30 mouse cellular contexts compared by ENCODE assay signal in the genomic region with DNA sequence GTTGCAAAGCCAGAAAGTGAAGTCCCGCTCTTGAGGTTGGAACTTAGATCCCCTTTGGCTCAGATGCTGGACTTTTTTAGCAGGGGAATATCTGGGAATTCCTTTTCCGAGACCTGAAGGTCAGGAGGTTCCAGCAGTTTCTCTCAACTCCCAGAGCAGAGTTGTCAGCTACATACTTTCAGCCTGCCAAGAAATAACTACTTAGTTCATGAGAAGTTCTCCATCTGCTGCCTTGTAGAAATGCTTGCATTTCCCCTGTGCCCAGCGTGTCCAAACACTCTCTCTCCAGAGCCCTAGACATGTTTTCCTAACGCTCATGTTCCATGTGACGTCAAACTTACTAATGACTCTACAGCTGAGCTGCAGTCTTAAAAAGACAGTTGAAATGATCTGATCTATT. TPM values are rescaled to one million over a fixed set of nuclear protein-coding genes. Genes with fewer than 3 reads are reported as not detected.
DNase-seq lines count a peak whose midpoint lies in the region; ATAC-seq and TF ChIP-seq lines count a peak whose summit lies in the region.
"Had no signal": no experiment of that assay in that cellular context is flagged by ENCODE, and none has a peak within 500 bp of the region (broad histone marks: within the 10 kb centered on the region; RNA-seq: fewer than 3 reads in every experiment).

No protein-coding gene starts in this region.

- WGBS in kidney, postnatal 0 days: 60% methylated on average over 5 of the region's 5 CpGs
- 41% methylated on average over 5 of the region's 5 CpGs for WGBS in stomach, postnatal 0 days

- peak; percentile 93 for DNase-seq in heart, adult 11 months
- DNase-seq in heart, postnatal 36 days: no peak
- DNase-seq in kidney, postnatal 0 days (ENCODE audit: low spot score): peak; percentile 77
- no peak for DNase-seq in kidney, postnatal 36 days
- peak; percentile 68 for DNase-seq in skeletal muscle tissue, adult 2 months (ENCODE audit: low read depth, low spot score)
- DNase-seq in stomach, postnatal 0 days (ENCODE audit: low spot score): no peak
- DNase-seq: adrenal gland, postnatal 14 days; cerebellum, adult 9-10 months; kidney, adult 11 months; layer of hippocampus, adult 9-11 months; liver, embryonic 13.5 days; lung, adult 2 months; spleen, adult 18-20 months; thymus, postnatal 25 days had no signal

- no peaks in the 10 kb centered on the region for H3K9me3 ChIP-seq in kidney, postnatal 0 days (replicated peaks; ENCODE audit: low read length)
- H3K9me3 ChIP-seq in stomach, postnatal 0 days (ENCODE audit: control insufficient read depth, low read length): no peaks in the 10 kb centered on the region
- H3K9me3 ChIP-seq: forebrain, embryonic 10.5 days; hindbrain, embryonic 13.5 days; liver, embryonic 13.5 days; megakaryocyte, embryonic 14.5 days; midbrain, embryonic 13.5 days had no signal

- H3K27ac ChIP-seq in kidney, postnatal 0 days: no peak overlapping the region
- 0 out of 2 replicates have a peak overlapping the region, but pooled peaks have one; percentile 9 for H3K27ac ChIP-seq in stomach, postnatal 0 days (replicated peaks)
- H3K27ac ChIP-seq: forebrain, embryonic 10.5 days; hindbrain, embryonic 13.5 days; liver, embryonic 13.5 days; midbrain, embryonic 13.5 days had no signal

- H3K4me3 ChIP-seq in kidney, postnatal 0 days (replicated peaks; ENCODE audit: low read depth, low read length): no peak overlapping the region
- H3K4me3 ChIP-seq in stomach, postnatal 0 days (ENCODE audit: low read depth, low read length): no peak overlapping the region
- H3K4me3 ChIP-seq: forebrain, embryonic 10.5 days; hindbrain, embryonic 13.5 days; liver, embryonic 13.5 days; megakaryocyte, embryonic 14.5 days; midbrain, embryonic 13.5 days had no signal

- H3K4me2 ChIP-seq in kidney, postnatal 0 days (ENCODE audit: low read length): no peak overlapping the region
- no peak overlapping the region for H3K4me2 ChIP-seq in stomach, postnatal 0 days (replicated peaks; ENCODE audit: low read depth)
- H3K4me2 ChIP-seq: hindbrain, embryonic 13.5 days; liver, embryonic 13.5 days; midbrain, embryonic 13.5 days had no signal

- no peak for TF ChIP-seq CTCF in kidney, postnatal 0 days (IDR thresholded peaks at IDR 0.05; ENCODE audit: low read depth)
- TF ChIP-seq CTCF in stomach, postnatal 0 days (IDR thresholded peaks at IDR 0.05; ENCODE audit: low read depth): no peak

- intact Hi-C loops in heart, postnatal 36 days (cut with DNase I): no loop called here

- no peak overlapping the region for H3K9ac ChIP-seq in kidney, postnatal 0 days (ENCODE audit: low read depth, low read length)
- H3K9ac ChIP-seq in stomach, postnatal 0 days (ENCODE audit: low read length): no peak overlapping the region
- H3K9ac ChIP-seq: hindbrain, embryonic 13.5 days; liver, embryonic 13.5 days; midbrain, embryonic 13.5 days had no signal

- no peaks in the 10 kb centered on the region for H3K27me3 ChIP-seq in kidney, postnatal 0 days (ENCODE audit: insufficient read depth, low read length)
- no peaks in the 10 kb centered on the region for H3K27me3 ChIP-seq in stomach, postnatal 0 days (ENCODE audit: control insufficient read depth, insufficient read depth, low read length)
- H3K27me3 ChIP-seq: liver, embryonic 13.5 days; midbrain, embryonic 13.5 days had no signal

- no peaks in the 10 kb centered on the region for H3K4me1 ChIP-seq in kidney, postnatal 0 days (replicated peaks; ENCODE audit: insufficient read depth, low read length)
- no peaks in the 10 kb centered on the region for H3K4me1 ChIP-seq in stomach, postnatal 0 days (replicated peaks; ENCODE audit: control insufficient read depth, insufficient read depth)
- H3K4me1 ChIP-seq: forebrain, embryonic 10.5 days; hindbrain, embryonic 13.5 days; liver, embryonic 13.5 days; midbrain, embryonic 13.5 days had no signal

- no peak for TF ChIP-seq EP300 in stomach, postnatal 0 days (optimal IDR thresholded peaks at IDR 0.05)

- no peaks in the 10 kb centered on the region for H3K36me3 ChIP-seq in kidney, postnatal 0 days (ENCODE audit: insufficient read depth, low read length)
- no peaks in the 10 kb centered on the region for H3K36me3 ChIP-seq in stomach, postnatal 0 days (ENCODE audit: control insufficient read depth, insufficient read depth, low read length)
- H3K36me3 ChIP-seq: forebrain, embryonic 10.5 days; hindbrain, embryonic 13.5 days; liver, embryonic 13.5 days; midbrain, embryonic 13.5 days had no signal

- ATAC-seq in kidney, postnatal 0 days (replicated peaks; ENCODE audit: low FRiP score, low read depth): no peak
- no peak for ATAC-seq in stomach, postnatal 0 days (ENCODE audit: low FRiP score, low TSS enrichment)
- ATAC-seq in erythroid progenitor cell, adult 5-6 weeks (replicated peaks; ENCODE audit: low FRiP score, poor library complexity, severe bottlenecking): no peak
- ATAC-seq: forebrain, embryonic 16.5 days; midbrain, embryonic 13.5 days had no signal

RNA-seq across cellular contexts. Expression of gene Gm17581, which starts 0.6 kb away (rescaled TPM):
- total RNA-seq in heart, postnatal 36 days (2021): not detected
- not detected in 2 replicates for polyA plus RNA-seq in kidney, postnatal 0 days (2015; fragmentation: Nextera tagmentation; extraction: Ambion mirVana)
- polyA plus RNA-seq in stomach, postnatal 0 days (2015; fragmentation: Nextera tagmentation; extraction: Ambion mirVana): not detected in 2 replicates
- not detected in 2 replicates for total RNA-seq in erythroid progenitor cell, adult 5-6 weeks (2015; ENCODE audit: low replicate concordance)
- total RNA-seq in erythroid progenitor cell, adult 5-6 weeks (2017; ENCODE audit: low replicate concordance): not detected in 2 replicates
- total RNA-seq: adrenal gland, postnatal 14 days; granulocyte monocyte progenitor cell, adult 5-6 weeks; left cerebral cortex, adult 18-20 months; left cerebral cortex, postnatal 25 days; MEL; monocyte, adult 5-6 weeks; neutrophil, adult 5-6 weeks had no signal
- polyA plus RNA-seq: C2C12; forebrain, embryonic 10.5 days; forebrain, embryonic 16.5 days; heart, embryonic 16.5 days; hindbrain, embryonic 13.5 days; large intestine, adult 2 months; limb, embryonic 14.5 days; liver, embryonic 13.5 days; lung, adult 2 months; midbrain, embryonic 13.5 days had no signal

RNA-seq across cellular contexts. Expression of gene Edem2, which starts 5.8 kb away (rescaled TPM):
- 1 to 10 TPM; 6.9 to 7.0 TPM for total RNA-seq in heart, postnatal 36 days (2021)
- polyA plus RNA-seq in kidney, postnatal 0 days (2015; fragmentation: Nextera tagmentation; extraction: Ambion mirVana): 36.4 and 38.1 TPM in 2 replicates
- 64.9 and 65.7 TPM in 2 replicates for polyA plus RNA-seq in stomach, postnatal 0 days (2015; fragmentation: Nextera tagmentation; extraction: Ambion mirVana)
- total RNA-seq in erythroid progenitor cell, adult 5-6 weeks (2015; ENCODE audit: low replicate concordance): 11.3 and 12.3 TPM in 2 replicates
- 6.2 and 6.7 TPM in 2 replicates for total RNA-seq in erythroid progenitor cell, adult 5-6 weeks (2017; ENCODE audit: low replicate concordance)

RNA-seq across cellular contexts. Expression of gene Procr, which starts 15.8 kb away (rescaled TPM):
- 1 to 10 TPM; 3.1 to 3.3 TPM for total RNA-seq in heart, postnatal 36 days (2021)
- 6.9 and 7.6 TPM in 2 replicates for polyA plus RNA-seq in kidney, postnatal 0 days (2015; fragmentation: Nextera tagmentation; extraction: Ambion mirVana)
- 12.2 and 14.3 TPM in 2 replicates for polyA plus RNA-seq in stomach, postnatal 0 days (2015; fragmentation: Nextera tagmentation; extraction: Ambion mirVana)
- not detected in 2 replicates for total RNA-seq in erythroid progenitor cell, adult 5-6 weeks (2015; ENCODE audit: low replicate concordance)
- total RNA-seq in erythroid progenitor cell, adult 5-6 weeks (2017; ENCODE audit: low replicate concordance): not detected in 2 replicates
- total RNA-seq: monocyte, adult 5-6 weeks; neutrophil, adult 5-6 weeks had no signal

RNA-seq across cellular contexts. Expression of gene Mmp24, which starts 40.1 kb away (rescaled TPM):
- total RNA-seq in heart, postnatal 36 days (2021): not detected
- polyA plus RNA-seq in kidney, postnatal 0 days (2015; fragmentation: Nextera tagmentation; extraction: Ambion mirVana): 0.03 and 0.08 TPM in 2 replicates
- 0.21 and 0.23 TPM in 2 replicates for polyA plus RNA-seq in stomach, postnatal 0 days (2015; fragmentation: Nextera tagmentation; extraction: Ambion mirVana)
- total RNA-seq in erythroid progenitor cell, adult 5-6 weeks (2015; ENCODE audit: low replicate concordance): not detected in 2 replicates
- total RNA-seq in erythroid progenitor cell, adult 5-6 weeks (2017; ENCODE audit: low replicate concordance): not detected in 2 replicates
- total RNA-seq: granulocyte monocyte progenitor cell, adult 5-6 weeks; monocyte, adult 5-6 weeks; neutrophil, adult 5-6 weeks had no signal
- polyA plus RNA-seq: liver, embryonic 13.5 days had no signal

RNA-seq across cellular contexts. Expression of gene Trpc4ap, which starts 42.9 kb away (rescaled TPM):
- 10 to 100 TPM; 92.1 to 92.3 TPM for total RNA-seq in heart, postnatal 36 days (2021)
- polyA plus RNA-seq in kidney, postnatal 0 days (2015; fragmentation: Nextera tagmentation; extraction: Ambion mirVana): 100 and 102 TPM in 2 replicates
- 66.5 and 68.4 TPM in 2 replicates for polyA plus RNA-seq in stomach, postnatal 0 days (2015; fragmentation: Nextera tagmentation; extraction: Ambion mirVana)
- 35.6 and 35.7 TPM in 2 replicates for total RNA-seq in erythroid progenitor cell, adult 5-6 weeks (2015; ENCODE audit: low replicate concordance)
- total RNA-seq in erythroid progenitor cell, adult 5-6 weeks (2017; ENCODE audit: low replicate concordance): 19.7 and 49.9 TPM in 2 replicates

Comparison
In these comparisons a context has a peak if more than half of its experiments do, and no peak if none do; other contexts are left out.
1. DNase-seq: peak in heart, adult 11 months (single experiment), kidney, postnatal 0 days (single experiment) and skeletal muscle tissue, adult 2 months (single experiment); none in heart, postnatal 36 days (0 of 2), kidney, postnatal 36 days (0 of 2) and stomach, postnatal 0 days (single experiment).
2. RNA of gene Procr, which starts 15.8 kb away (total RNA-seq): 3.1 to 3.3 TPM in heart, postnatal 36 days; not detected in erythroid progenitor cell, adult 5-6 weeks; every median in the first group is over 4 times any median in the second.